Mouse (Mus musculus) lung, postnatal 10 days (tissue): ENCODE data around the gene Nfyc.

Experiments
- DNase-seq: peaks from one replicate; pipeline ENCODE4 v3.0.0; 2021

Gene Nfyc

GRCm38 (mm10) chr4:120825100-120825553 is 6.2 kb downstream of the Nfyc start:
- DNase-seq, result peak; percentile 97

- no peak for DNase-seq
These were observed 9.0 kb downstream of the Nfyc start for GRCm38 (mm10) chr4:120822191-120822911.

- DNase-seq, result no peak
These were observed 11.5 kb downstream of the Nfyc start for GRCm38 (mm10) chr4:120819871-120820270.

GRCm38 (mm10) chr4:120819296-120819695 is 12.1 kb downstream of the Nfyc start:
- DNase-seq, result no peak

- DNase-seq, result peak; percentile 20
These were observed 13.4 kb downstream of the Nfyc start for GRCm38 (mm10) chr4:120817951-120818350.

GRCm38 (mm10) chr4:120817002-120817774 is 14.2 kb downstream of the Nfyc start:
- peak; percentile 60 for DNase-seq

- peak; percentile 91 for DNase-seq
These were observed 15.6 kb downstream of the Nfyc start for GRCm38 (mm10) chr4:120815622-120816334.

- DNase-seq, result no peak
These were observed 16.2 kb downstream of the Nfyc start for GRCm38 (mm10) chr4:120815163-120815562.

GRCm38 (mm10) chr4:120814171-120814570 is 17.2 kb downstream of the Nfyc start:
- DNase-seq, result peak; percentile 7

- DNase-seq, result no peak
These were observed 17.6 kb downstream of the Nfyc start for GRCm38 (mm10) chr4:120813762-120814161.

GRCm38 (mm10) chr4:120805816-120806215 is 25.6 kb downstream of the Nfyc start:
- DNase-seq, result no peak

GRCm38 (mm10) chr4:120801446-120801845 is 29.9 kb downstream of the Nfyc start:
- peak; percentile 42 for DNase-seq

- DNase-seq, result peak; percentile 24
These were observed 30.7 kb downstream of the Nfyc start for GRCm38 (mm10) chr4:120800691-120801090.

- no peak for DNase-seq
These were observed 31.6 kb downstream of the Nfyc start for GRCm38 (mm10) chr4:120799680-120800166.

GRCm38 (mm10) chr4:120797985-120798725 is 33.2 kb downstream of the Nfyc start:
- DNase-seq, result no peak

GRCm38 (mm10) chr4:120796687-120797086 is 34.7 kb downstream of the Nfyc start:
- no peak for DNase-seq

GRCm38 (mm10) chr4:120795646-120796045 is 35.7 kb downstream of the Nfyc start:
- DNase-seq, result no peak

GRCm38 (mm10) chr4:120792918-120793317 is 38.5 kb downstream of the Nfyc start:
- DNase-seq, result no peak

GRCm38 (mm10) chr4:120790027-120790426 is 41.3 kb downstream of the Nfyc start:
- DNase-seq, result no peak

- DNase-seq, result no peak
These were observed 75.6 kb downstream of the Nfyc start for GRCm38 (mm10) chr4:120755801-120756200.

- DNase-seq, result peak; percentile 89
These were observed 76.1 kb downstream of the Nfyc start for GRCm38 (mm10) chr4:120755299-120755698.

GRCm38 (mm10) chr4:120749601-120750000 is 81.8 kb downstream of the Nfyc start:
- no peak for DNase-seq
